Mouse (Mus musculus) frontal cortex, postnatal 10 days (tissue): Measurements from ENCODE around the gene Rbfox1.
A peak's percentile ranks its signal among the peaks of the same experiment; 100 is the strongest.

ENCODE experiments used
- DNase-seq, 2 experiments: peaks; one replicate each; pipeline ENCODE4 v3.0.0; 2022; ENCODE audit warnings: low spot score in 2 of 2, mixed read lengths in 1 of 2

Rbfox1 gene

DNA sequence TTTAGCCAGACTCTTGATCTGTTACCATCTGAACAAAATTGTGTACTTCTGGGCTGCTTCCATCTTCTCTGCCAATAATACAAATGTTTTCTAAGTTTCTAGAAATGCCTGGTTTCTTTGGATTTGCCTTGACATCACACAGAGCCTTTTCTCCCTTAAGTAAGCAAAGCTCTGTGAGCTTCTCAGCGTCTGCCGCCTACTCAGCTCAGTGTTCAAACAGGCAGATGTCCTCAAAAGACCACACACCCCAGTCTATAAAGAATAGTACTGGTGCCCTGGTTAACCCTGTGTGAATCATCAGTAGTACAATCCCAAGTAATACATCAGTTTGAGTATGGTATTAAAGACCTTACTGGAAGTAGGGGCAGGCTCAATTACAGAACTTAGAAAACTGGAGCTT is 1322.4 kb downstream of the Rbfox1 start:
- DNase-seq, result no peak

DNA sequence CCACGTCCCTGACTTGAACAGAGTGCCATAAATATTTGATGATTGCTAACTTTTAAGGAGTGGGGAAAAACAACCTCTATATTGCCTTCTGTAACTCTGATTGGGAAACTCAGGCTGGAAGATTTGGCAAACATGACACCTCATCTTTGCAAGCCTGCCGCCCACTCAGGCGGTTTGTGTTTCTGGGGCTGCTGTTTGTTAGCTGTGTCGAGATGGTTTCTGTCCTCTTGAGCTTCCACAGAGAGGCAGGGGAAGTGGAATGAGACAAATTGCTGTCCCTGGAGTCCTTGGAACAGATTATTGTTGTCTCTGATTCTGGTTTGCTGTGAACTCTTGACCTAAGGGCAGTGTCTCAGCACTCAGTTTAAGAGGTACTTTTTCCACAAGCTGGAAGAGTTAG is 1327.6 kb downstream of the Rbfox1 start:
- DNase-seq, result no peak

DNA sequence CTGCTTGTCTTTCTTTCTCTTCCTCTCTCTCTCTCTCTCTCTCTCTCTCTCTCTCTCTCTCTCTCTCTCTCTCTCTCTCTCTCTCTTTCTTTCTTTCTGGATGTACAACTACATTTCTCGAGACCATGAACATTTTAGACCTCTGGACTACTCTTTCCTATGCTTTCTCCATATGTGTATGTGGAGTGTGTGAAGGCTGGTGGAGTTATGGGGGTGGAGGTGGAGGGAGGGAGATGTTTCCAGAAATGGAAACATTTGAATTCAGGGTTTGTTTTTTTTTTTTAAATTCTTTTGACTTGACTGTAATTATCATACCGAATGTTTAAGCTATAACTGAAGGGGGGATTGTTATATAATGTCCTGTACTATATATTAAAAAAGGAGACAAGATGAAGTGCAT is 1338.1 kb downstream of the Rbfox1 start:
- no peak for DNase-seq

DNA sequence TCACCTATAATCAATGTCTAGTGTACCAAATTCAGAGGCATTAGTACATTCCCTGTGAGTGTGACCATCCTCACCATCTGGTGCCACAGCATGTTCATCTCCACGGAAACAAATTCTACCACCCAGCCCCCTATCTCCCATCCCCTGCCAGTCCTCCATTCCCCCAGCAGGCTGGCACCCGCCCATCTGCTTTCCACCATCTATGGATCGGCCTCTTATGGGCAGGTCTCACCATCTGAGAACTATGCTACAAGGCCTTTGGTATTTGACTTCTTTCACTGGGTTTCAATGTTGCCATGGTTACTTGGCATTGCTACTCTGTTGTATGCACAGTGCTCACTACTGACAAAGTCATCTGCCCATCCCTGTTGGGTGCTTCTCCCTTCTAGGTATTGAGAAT is 1340.8 kb downstream of the Rbfox1 start:
- no peak for DNase-seq

DNA sequence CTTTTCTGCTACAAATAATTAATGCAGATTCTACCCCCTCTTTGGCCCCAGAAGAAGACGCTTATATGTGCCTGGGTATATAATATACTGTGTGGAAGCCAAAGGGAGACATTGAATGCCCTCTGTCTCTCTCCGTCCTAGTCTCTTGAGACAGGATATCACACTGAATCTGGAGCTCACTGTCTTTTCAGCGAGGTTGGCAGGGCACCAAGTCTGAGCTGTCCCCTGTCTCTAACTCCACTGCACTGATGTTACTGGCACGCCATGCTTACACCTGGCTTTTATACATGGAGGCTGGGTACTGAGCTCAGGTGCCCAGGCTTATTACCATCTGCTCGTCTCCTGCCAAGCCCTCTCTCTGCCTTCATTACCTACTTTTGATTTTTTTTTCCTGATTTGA is 1343.1 kb downstream of the Rbfox1 start:
- no peak for DNase-seq

DNA sequence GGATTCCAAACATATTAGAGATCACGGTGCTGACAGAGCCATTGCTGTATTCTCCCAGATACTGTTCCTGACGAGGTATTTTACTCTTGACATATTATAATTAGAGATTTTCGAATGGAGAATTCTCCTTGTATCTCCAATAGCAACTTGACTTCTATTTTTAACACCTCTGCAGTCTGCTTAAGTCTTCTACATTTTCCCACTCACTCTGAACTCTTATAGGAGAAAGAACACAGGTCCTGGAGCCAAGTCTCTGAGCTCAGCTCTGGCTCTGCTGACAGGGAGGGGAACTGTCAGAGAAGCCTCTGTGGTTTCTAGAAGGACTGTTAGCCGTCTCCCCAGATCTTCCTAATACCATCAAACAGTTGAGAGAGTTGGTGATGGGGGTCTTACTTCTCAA is 1344.1 kb downstream of the Rbfox1 start:
- no peak for DNase-seq

DNA sequence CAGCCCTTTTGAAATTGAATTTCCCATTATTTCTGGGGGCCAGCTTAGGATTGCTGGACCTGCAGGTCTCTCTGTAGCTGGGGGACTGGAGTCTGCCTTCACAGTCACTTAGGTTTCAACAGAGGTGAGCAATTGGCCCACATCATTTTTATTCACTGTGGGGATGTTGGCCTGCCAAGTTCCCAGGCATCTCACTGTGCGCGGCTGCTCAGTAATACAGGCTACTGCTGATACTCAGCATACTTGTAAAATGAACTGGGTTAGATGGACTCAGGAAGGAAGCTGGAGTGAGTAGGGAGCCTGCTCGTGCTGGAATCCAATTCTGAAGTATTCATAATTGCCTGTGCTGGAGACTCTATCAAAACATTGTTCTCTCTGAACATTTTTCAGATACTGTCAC is 1356.5 kb downstream of the Rbfox1 start:
- no peak for DNase-seq

DNA sequence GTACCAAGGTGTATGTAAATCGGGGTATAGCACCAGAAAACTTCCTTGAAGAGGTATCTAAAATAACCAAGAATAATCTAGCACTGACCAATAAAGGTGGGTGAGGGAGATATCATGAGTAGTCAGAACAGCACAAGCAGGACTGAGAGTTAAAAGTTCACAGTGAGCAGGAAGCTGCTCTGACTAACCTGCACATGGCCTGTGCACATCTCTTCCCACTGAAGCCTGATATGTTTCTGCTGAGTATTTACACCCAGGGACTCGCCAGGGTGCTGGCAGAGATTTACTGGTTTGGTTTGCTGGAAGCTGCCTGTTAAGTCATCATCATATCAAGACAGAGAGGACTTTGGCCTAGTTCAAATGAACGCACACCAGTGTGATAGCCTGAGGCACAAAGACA is 1357.3 kb downstream of the Rbfox1 start:
- no peak for DNase-seq

DNA sequence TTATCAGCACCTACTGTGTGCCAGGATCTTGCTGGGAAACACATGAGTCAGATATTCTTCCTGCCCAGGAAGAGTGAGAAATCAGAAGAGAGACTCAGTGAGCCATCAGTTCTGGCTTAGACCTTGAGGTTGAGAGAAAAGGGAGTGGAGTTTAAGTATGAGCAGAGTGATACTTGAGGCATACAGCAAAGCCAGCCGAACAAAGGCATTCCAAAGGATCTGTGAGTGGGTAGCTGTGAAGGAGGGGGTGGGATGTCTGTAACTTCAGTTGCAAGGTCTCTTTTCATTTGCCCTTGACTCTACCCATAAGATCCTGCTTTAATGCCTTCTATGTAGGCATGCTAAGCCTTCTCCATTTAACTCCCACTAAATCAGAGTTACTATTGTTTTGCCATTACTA is 1359.2 kb downstream of the Rbfox1 start:
- DNase-seq, result no peak

DNA sequence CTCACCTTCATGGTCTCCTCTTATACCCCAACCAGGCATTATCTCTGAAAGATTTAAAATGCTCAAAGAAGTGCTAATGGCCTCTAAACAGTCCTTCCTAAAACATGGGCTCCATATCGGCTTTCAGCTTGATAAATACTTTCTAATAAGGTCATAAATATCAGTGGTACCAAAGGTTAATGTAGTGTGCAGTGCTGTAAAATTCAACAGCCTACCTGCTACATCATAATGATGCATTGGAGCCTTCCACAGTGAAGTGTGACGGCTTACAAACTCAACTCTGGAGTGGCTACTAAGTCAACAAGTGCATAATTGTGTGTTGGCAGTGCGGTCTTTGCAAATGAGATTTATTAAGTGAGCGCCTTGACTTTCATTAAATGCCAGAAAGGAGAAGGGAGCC is 1366.5 kb downstream of the Rbfox1 start:
- no peak for DNase-seq

DNA sequence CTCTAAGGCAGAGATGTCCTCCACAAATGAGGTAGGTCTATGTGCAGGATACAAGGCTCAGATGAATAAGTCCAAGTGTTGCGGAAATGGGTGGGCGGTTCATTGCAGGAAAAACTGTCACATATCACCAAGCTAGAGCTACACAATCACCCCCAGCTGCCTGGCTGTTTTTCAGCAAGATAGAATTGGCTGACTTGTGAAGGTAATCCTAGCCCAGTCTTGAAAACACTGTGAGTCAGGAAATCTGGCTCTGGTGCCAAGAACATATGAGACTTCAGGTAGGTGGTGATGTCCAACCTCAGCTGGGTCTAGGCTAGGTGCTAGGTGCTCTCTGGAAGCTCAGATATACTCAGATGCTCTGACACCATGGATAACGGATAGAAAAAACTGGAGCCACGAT is 1372.2 kb downstream of the Rbfox1 start:
- DNase-seq, result no peak

DNA sequence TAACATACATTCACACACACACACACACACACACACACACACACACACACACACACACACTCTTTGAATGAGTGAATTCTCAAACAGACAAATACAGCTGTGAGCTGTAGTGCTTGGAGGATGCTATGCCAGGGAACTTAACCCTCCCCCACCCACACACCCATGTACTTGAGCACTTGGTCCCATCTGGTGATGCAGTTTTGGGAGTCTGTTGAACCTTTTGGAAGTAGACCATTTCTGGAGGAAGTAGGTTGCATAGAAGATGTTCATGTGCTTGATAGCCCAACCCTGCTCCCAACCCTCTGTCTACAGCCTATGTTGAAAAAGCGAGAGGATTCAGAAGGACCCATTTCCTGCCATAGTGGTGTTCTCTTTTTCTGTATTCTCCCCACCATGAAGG is 1378.1 kb downstream of the Rbfox1 start:
- no peak for DNase-seq

DNA sequence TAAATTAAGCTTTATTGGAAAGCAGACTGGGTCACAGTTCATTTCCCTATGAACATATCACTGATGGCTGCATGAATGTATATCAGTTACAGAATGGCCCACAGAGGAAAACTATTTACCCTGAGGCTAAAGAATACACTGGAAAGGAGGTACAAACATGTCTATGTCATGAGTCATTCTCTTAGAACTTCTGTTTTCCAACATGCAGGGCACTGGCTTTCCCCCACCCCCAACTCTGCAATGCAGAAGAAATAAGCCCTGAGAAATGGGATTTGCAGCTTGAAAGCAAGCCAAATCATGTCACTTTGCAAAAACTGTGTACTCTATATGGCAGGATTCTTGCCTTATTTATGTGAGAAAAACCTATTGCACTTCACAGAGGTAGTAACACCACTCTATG is 1380.6 kb downstream of the Rbfox1 start:
- no peak for DNase-seq

DNA sequence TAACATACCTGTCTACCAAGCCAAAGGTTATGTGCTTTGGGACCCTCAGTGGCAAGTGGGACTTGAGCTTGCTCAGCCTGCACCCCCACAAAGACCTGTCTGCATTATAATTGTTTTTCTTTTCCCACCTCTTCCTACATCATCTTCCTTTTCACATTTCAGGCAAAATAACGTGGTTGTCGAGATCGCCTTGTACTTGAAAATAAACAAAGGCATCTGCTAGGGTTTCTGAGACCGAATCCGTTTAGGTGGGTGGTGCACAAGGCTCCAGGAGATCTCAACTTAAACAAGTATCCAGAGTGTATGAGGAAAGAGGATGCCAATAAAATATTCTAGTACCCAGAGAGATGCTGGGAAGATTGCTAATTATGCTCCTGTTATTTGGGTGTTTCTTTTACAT is 1390.3 kb downstream of the Rbfox1 start:
- no peak for DNase-seq

DNA sequence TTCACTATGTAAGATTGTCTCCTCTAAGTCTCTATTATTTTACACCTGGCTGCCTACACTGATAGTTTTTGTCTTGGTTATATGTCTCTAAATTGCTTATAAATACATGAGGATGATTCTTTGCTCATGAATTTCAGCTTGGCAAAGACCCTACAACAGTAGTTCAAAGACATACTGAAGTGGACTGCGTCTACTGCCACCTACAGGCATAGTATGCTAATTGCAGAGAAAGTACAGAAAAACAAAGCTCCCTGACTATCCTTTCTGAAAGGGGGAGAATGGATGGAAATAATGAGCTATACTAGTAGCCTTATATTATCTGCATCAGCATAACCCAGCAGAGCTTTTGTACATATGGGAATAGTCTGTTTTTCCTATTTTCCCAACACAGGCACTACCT is 1390.7 kb downstream of the Rbfox1 start:
- DNase-seq, result no peak

DNA sequence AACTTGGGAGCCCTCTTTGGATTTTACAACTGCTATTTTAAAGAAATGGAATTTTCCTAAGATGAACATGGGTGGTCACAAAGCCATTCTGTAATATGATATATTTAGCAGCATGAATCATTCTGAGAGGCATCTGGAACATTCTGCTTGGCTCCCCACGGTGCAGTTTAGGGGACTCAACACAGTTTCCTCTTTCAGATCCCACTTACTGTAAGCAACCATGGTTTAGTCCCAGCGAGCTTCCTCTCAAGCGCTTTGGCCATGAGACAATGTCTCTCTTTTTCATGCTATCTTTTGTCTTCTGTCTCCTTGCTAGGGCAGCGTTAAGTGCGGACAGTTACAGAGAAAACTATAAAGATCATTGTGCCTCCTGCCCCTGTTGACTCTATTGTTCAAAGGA is 1394.4 kb downstream of the Rbfox1 start:
- peak; percentile 23 for DNase-seq

DNA sequence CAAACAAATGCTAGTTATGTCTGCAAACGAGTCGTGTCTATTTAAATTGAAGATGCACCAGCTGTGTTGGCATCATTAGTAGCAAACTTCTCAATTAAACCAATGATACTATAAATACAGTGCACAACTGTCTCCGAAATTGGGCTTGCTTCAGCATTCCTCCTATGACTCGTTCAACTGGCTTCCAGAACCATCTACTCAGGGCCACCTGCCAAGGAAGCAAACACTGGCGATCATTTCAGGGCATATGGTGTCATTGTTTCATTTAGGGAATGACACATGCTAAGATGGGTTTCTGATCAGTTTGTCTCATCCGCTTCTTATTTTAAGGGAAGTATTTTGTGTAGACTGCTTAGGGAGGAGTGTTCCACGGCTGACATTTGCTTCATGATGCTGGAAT is 1397.1 kb downstream of the Rbfox1 start:
- DNase-seq, result peak; percentile 39 to 48

DNA sequence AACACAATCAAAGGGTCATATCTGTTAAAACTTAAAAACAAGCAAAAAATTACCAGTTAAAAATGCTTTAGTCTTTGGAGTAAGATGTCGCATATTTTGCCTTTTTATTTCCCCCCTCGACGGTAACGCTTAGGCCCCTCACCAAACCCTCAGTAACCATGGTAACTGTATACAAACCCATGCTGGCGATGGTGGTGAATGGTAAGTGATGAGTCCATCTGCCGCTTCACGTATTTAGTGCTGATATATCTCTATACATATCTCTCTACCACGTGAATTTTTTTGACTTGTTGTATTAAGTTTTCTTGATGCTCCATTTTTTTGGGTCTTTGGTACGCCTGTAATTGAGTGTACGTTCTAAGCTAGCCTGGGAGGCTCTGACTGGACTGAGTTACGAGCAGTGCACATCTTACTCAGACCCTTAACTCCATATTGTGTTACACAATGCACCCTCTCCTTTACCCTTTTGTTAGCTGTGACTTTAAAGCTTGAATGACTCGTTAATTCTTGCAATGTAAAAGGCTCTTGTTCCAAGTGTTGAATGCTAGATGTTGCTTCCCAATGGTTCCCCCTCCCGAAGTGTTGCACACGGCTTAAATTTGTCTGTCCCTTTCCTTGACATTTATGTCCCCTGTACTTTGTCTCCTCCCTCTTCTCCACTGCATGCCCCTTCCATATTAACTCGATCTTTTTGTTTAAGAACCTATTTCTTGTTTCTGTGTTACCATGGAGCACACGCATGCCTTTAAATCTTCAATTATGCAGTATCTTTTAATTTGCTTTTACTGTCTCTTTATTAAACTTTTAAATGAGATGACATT is 1408.0 kb downstream of the Rbfox1 start:
- no peak for DNase-seq

DNA sequence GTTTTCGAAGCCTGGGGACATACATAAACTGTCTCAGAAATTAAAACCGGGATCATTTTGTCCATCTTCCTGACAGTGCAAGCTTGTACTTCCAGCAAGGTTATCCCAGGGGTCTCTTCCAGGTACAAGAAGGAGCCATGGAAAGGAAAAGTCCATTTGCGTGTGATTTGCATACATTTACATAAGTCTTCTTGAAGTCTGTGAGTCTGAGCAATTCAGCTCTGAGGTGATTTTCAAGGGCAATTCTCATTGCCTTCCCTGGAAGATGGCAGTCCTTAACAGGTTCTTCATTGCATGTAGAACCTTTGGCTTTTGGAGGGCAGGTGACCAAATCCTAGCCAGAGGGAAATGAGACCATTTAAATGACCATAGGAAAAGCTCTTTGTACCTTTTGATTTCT is 1417.3 kb downstream of the Rbfox1 start:
- no peak for DNase-seq

DNA sequence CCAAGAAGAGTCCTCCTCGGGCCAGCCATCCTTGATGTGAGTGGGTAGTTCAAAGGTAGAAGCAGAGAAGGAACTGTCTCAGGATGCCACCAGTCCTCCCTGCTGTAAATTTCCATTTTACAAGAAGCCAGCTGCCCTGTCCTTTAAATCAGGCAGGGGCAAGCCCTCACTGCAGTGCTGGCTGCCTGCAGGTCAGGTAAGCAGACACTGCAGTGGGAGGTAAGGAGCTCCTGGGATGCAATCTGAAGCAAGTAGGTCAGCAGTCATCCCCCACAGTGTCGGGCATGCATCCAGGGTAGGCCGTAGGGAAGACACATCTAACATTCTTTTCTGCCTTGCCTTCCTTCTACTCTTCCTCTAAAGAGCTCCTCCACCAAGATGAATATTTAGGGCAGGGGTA is 1444.0 kb downstream of the Rbfox1 start:
- no peak for DNase-seq

DNA sequence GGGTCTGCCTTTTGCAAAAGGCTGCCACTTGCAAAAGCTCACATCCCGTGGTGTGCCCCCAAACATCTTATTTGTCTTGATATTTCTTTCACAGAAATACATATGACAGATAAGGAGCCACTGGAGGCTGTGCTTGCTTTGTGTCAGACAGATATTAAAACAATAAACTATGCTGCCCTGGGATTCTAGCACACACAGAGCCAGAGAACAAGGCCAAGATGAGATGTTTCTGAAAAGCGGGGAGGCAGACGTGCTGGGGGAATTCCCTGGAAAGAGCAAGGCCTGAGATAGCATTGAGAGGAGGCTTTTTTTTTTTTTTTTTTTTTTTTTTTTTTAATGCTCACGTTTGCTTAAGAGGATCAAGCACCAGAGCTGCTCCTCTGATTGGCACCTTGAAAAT is 1456.0 kb downstream of the Rbfox1 start:
- DNase-seq, result no peak

DNA sequence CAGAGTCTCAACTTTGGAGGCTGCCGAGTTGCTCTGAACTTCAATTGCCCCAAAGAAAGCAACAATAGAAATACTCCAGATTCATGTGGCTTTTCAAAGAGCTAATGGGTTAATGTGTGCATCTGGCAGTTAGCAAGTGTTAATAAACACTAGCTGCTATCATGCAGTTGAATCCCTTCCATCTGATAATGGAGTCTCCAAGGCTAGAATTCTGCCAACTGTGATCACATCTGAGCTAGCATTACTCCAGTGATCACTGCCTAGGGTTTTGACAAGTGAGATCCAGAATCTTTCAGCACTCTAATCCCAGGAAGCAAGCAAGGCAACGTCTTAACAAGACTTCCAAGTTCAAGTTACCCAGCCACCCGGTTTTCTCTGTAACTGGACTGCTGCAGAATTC is 1460.1 kb downstream of the Rbfox1 start:
- DNase-seq, result no peak

DNA sequence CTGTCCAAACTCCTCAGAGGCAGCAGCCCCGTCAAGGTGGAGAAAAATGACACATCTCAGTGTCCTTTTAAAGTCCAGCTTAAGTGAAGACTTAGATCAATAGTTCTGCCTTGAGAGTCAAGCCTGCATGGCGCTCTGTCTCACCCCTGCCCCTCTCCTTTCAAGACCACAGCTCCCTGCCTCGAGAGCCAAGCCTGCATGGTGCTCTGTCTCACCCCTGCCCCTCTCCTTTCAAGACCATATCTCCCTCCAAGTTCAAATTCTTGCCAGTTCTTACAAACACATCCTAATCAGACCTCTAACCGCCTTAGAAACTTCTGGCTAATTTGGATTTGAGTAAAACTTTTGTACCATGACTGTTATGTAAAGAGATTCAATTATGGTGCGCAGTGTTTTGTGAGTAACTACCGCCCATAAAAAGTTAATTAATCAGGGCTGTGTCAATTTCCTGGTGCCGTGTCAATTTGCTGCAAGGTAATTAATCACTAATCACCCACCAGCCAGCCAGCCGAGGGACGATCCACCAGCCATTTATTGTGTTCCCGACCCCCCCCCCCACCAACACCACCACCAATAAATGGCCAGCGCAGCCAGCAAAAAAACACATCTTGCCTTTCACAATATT is 1461.0 kb downstream of the Rbfox1 start:
- no peak for DNase-seq
